Mouse (Mus musculus): Measurements from ENCODE around the gene Scgb2b21.
"Not testable (repeated sequence)": the region's sequence is repeated elsewhere in the genome, so short reads cannot be mapped to it uniquely, and the experiment has no call there.

Scgb2b21 gene

DNA sequence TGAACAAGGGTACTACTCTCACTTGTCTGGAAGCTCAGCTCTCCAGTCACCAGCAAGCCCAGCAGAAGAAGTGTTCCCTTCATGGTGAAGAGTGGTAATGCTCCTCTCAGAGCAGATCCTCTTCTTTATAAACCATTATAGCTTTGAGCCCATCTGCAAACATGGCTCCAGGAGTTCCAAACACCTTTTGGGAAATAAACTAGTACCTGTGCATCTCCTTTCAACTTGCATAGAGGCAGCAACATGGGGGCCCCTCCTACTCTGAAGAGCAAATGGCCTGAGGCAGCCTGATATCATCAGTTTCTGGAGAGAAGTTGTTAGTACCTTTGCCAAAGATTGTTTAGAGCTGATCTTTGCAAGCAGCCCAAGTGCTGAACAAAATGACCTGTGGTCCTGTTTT, at the start of gene Scgb2b21:
Scgb2b21 (minus strand) TSS at position 101 of the 400 bp plus-strand sequence.
- no peak for DNase-seq (ENCODE audit: low spot score)

- not testable (repeated sequence) for DNase-seq (ENCODE audit: low spot score)
Observed at GRCm38 (mm10) chr7:33543420-33543819, 23.2 kb upstream of the Scgb2b21 start.
